Mouse (Mus musculus) lung, postnatal 0 days (tissue): ENCODE results near the gene Ephb2. TPM values are rescaled to one million over a fixed set of nuclear protein-coding genes. Genes with fewer than 3 reads are reported as not detected.

Experiments
- ATAC-seq: fragments of 200-750 bp; cut with Nextera tagmentation; 2 replicates; pipeline ENCODE4 v1.8.0; 2017; ENCODE audit warnings: moderate library complexity
- DNase-seq: peaks from one replicate; pipeline ENCODE4 v3.0.0-alpha.2; 2016; ENCODE audit warnings: low spot score
- H3K27ac ChIP-seq: fragments of 300-500 bp; sonication (generic); 2 replicates; pipeline ENCODE4 v1.5.1; 2014; ENCODE audit warnings: antibody characterized with exemption, mild to moderate bottlenecking, low read length, mixed read lengths
- H3K27me3 ChIP-seq: fragments of 300-500 bp; sonication (generic); replicated peaks from 2 replicates; pipeline ENCODE4 v1.6.1; 2014; ENCODE audit warnings: low read length, mixed read lengths; ENCODE audit not compliant: insufficient read depth
- H3K36me3 ChIP-seq: fragments of 300-500 bp; sonication (generic); 2 replicates; pipeline ENCODE4 v1.6.1; 2014; ENCODE audit warnings: low read length, mixed read lengths; ENCODE audit not compliant: insufficient read depth
- H3K4me1 ChIP-seq: fragments of 300-500 bp; sonication (generic); 2 replicates; pipeline ENCODE4 v1.6.1; 2014; ENCODE audit warnings: antibody characterized with exemption, low read depth, low read length, mixed read lengths; ENCODE audit not compliant: insufficient read depth
- H3K4me2 ChIP-seq: fragments of 300-500 bp; sonication (generic); replicated peaks from 2 replicates; pipeline ENCODE4 v1.6.1; 2014; ENCODE audit warnings: low read depth, mild to moderate bottlenecking, low read length, moderate library complexity, mixed read lengths
- H3K4me3 ChIP-seq: fragments of 300-500 bp; sonication (generic); 2 replicates; pipeline ENCODE4 v1.5.1; 2014; ENCODE audit warnings: low read depth, low read length
- H3K9ac ChIP-seq: fragments of 300-500 bp; sonication (generic); replicated peaks from 2 replicates; pipeline ENCODE4 v1.6.1; 2014; ENCODE audit warnings: low read depth, mild to moderate bottlenecking
- H3K9me3 ChIP-seq: fragments of 300-500 bp; sonication (generic); 2 replicates; pipeline ENCODE4 v1.6.1; 2016; ENCODE audit warnings: low read length, mixed read lengths
- CTCF ChIP-seq: IDR thresholded peaks from 2 replicates; pipeline ENCODE4 v1.5.1; 2016; ENCODE audit warnings: antibody characterized with exemption, mild to moderate bottlenecking
- EP300 ChIP-seq: IDR thresholded peaks from 2 replicates; pipeline ENCODE4 v1.6.1; 2016; ENCODE audit warnings: antibody characterized with exemption, mild to moderate bottlenecking, control low read depth
- WGBS: fragments of 180-500 bp; shearing (Covaris S2); extraction: QIAGEN DNeasy Blood & Tissue Kit; methylation state at CpG from one replicate; pipeline ENCODE4 v1.1.7; 2014; 5-methylcytosine and 5-hydroxymethylcytosine counted together
- polyA plus RNA-seq: library from polyadenylated mRNA; unstranded; fragments of >200 nt; fragmentation: Nextera tagmentation; extraction: Ambion mirVana; gene quantifications from 2 replicates; pipeline ENCODE4 v1.2.1, GENCODE M21; 2015

Ephb2 gene
- polyA plus RNA-seq, 1 experiment from 2014 or later: 0.63 TPM

DNA sequence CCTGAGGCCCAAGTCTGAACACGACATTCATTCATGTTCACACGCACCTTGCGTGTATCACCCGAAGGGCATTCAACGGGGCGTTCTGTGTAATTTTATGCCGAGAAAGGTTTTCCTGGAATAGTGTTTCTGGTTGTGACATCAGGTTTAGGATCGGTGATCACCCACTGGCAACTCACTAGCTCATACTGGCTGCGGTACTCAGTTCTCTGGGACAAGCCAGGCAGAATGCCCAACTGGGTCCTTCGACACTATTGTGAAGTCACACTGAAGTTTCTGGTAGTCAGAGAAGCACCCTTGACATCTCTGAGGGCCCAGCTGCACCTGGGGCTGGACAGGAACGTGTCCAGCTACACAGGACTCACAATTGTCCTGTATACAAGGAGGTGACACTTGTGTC, 132.4 kb downstream of the Ephb2 start:
- H3K27ac ChIP-seq: no peak overlapping the region
- no peaks in the 10 kb centered on the region for H3K9me3 ChIP-seq
- no peaks in the 10 kb centered on the region for H3K4me1 ChIP-seq
- H3K27me3 ChIP-seq: no peaks in the 10 kb centered on the region
- H3K9ac ChIP-seq: no peak overlapping the region
- H3K4me3 ChIP-seq: no peak overlapping the region
- TF ChIP-seq EP300 (no peak), CTCF (no peak)
- WGBS: 67% methylated on average over 11 of the region's 11 CpGs
- H3K4me2 ChIP-seq: no peak overlapping the region
- no peaks in the 10 kb centered on the region for H3K36me3 ChIP-seq
- ATAC-seq: peak; percentile 17; the same call in 1 of the 2 replicates
- DNase-seq: no peak

DNA sequence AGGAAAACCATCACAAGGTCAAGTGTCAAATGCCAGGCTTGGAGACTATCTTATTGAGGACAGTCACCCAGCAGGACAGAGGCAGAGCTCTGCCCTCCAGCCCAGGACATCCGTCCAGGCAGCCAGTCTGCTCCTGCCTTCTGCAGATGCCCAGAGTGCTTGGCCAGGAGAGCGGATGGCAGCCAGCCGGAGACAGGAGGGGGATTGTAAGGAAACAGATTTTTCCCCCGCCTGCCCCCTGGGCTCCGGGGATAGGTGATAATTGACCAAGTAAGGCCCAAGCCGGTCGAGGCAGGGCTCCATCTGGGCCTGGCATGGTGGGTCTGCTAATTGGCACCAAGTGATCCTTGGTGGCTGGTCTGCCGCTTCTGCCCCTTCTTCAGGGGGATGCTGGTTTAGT, 133.3 kb downstream of the Ephb2 start:
- Histone ChIP-seq H3K36me3 (no peaks in the 10 kb centered on the region), H3K9ac (no peak overlapping the region), H3K4me2 (no peak overlapping the region), H3K27ac (no peak overlapping the region), H3K27me3 (no peaks in the 10 kb centered on the region), H3K9me3 (no peaks in the 10 kb centered on the region), H3K4me3 (no peak overlapping the region), H3K4me1 (no peaks in the 10 kb centered on the region)
- ATAC-seq (no peak), DNase-seq (no peak)
- no peak for TF ChIP-seq CTCF
- TF ChIP-seq EP300: no peak
- WGBS: 80% methylated on average over 8 of the region's 8 CpGs

DNA sequence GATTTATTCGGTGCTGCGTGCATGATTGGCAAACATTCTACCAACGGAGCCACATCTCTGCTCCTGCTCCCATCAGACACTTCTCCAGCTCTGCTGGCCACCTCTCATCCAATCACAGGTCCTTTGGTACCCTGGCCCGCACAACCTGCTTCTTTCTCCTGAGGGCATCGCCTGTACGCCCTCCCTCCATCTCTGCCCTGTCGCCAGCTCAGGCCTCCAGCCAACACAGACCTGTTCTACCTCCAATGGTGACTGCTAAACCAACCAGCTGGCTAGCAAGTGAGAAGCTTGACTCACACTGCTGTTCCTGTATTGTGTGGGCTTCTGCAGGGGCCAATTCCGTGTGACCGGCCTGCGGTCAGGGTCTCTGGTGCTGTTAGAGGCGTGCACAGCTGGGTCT, 134.6 kb downstream of the Ephb2 start:
- TF ChIP-seq CTCF (no peak), EP300 (no peak)
- H3K4me3 ChIP-seq: no peak overlapping the region
- H3K27ac ChIP-seq: no peak overlapping the region
- DNase-seq (no peak), ATAC-seq (no peak)
- H3K4me2 ChIP-seq: no peak overlapping the region
- no peaks in the 10 kb centered on the region for H3K36me3 ChIP-seq
- no peaks in the 10 kb centered on the region for H3K4me1 ChIP-seq
- H3K9me3 ChIP-seq: no peaks in the 10 kb centered on the region
- H3K27me3 ChIP-seq: no peaks in the 10 kb centered on the region
- H3K9ac ChIP-seq: no peak overlapping the region
- WGBS: 93% methylated on average over 11 of the region's 11 CpGs

DNA sequence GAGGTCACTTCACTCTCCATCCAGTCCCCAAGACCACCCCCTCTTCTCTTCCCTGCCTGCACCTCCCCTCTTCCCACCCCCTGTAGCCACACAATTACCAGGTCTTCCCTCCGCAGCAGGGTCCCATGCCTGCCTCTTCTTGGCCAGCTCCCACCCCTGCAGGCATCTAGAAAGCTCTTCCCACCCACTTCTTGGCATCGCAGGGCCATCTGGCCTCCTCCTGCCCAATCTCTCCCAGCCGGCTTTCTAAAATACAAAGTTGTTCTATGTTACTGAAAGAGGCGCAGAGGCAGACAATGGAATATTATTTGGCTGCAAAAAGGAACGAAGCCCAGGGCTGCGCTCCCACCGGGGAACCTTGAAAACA, 136.7 kb downstream of the Ephb2 start:
- WGBS: 79% methylated on average over 7 of the region's 7 CpGs
- no peak for ATAC-seq

DNA sequence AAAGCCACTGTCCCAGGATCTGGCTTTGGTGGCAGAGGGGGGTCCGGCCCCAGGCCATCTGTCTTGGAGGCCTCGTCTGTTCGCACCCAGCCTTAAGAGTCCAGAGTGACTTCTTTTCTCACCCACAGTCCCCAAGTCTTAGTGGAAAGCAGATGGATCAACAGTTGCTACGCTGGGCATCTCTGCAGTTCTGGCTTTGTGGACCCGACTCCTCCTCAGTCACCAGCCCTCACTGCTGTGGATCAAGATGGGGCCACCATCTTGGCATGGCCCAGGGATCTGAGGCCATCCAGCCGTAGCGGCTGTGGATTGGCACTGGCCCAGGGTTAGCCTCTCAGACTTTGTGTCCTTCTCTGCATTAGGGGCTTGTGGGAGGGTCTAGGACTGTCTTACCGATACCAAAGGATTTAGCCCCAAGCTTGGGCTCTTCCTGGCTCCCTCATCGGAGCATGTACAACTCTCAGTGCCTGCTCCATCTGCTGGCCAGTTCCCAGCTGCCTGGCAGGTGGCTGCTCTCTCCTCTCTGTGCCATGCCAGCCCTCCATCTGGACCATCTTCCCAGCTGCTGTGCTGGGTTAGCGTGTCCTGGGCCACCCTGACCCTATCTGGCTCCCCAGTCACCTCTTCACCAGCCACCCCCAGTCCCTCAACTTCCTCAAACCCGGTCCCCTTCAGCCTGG, 137.2 kb downstream of the Ephb2 start:
- H3K4me2 ChIP-seq: no peak overlapping the region
- WGBS: 76% methylated on average over 11 of the region's 11 CpGs

More for the DNA sequence above, 136.7 kb downstream of the Ephb2 start:
- H3K9me3 ChIP-seq: no peaks in the 10 kb centered on the region
- no peaks in the 10 kb centered on the region for H3K36me3 ChIP-seq
- H3K4me3 ChIP-seq: no peak overlapping the region
- no peaks in the 10 kb centered on the region for H3K4me1 ChIP-seq
- H3K27me3 ChIP-seq: no peaks in the 10 kb centered on the region
- no peak overlapping the region for H3K9ac ChIP-seq
- H3K27ac ChIP-seq: no peak overlapping the region
- TF ChIP-seq EP300: no peak
- no peak for TF ChIP-seq CTCF
- no peak for DNase-seq
- H3K4me2 ChIP-seq: no peak overlapping the region

DNA sequence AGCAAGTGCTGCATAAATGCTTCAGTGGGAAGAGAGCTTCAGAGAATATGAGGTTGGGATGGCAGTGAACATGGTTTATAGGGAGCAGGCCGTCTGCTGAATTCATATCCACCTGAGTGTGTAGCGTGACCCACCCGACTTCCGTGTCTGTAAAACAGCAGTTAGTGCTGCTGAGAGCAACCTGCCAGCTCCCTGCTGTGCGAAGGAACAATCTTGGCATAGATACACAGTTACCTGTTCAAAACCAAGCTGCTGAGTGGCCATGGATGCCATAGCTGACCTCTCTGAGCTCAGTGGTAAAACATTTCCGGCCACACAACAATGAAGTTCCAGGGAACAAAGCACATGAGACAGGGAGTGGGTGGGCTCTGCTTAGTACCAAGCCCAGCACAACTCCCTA, 138.5 kb downstream of the Ephb2 start:
- Histone ChIP-seq H3K27me3 (no peaks in the 10 kb centered on the region), H3K4me3 (no peak overlapping the region), H3K27ac (no peak overlapping the region), H3K4me2 (no peak overlapping the region), H3K36me3 (no peaks in the 10 kb centered on the region), H3K9me3 (no peaks in the 10 kb centered on the region), H3K9ac (no peak overlapping the region), H3K4me1 (no peaks in the 10 kb centered on the region)
- ATAC-seq: no peak
- no peak for TF ChIP-seq CTCF
- TF ChIP-seq EP300: no peak
- WGBS: 88% methylated on average over 6 of the region's 6 CpGs
- no peak for DNase-seq

More for the DNA sequence above, 137.2 kb downstream of the Ephb2 start:
- Histone ChIP-seq H3K9me3 (no peaks in the 10 kb centered on the region), H3K27me3 (no peaks in the 10 kb centered on the region), H3K4me1 (no peaks in the 10 kb centered on the region), H3K4me3 (no peak overlapping the region), H3K36me3 (no peaks in the 10 kb centered on the region), H3K27ac (no peak overlapping the region), H3K9ac (no peak overlapping the region)
- no peak for TF ChIP-seq CTCF
- TF ChIP-seq EP300: no peak
- ATAC-seq: no peak
- no peak for DNase-seq
